Mouse (Mus musculus): ENCODE measurements around the gene Stx17.

Gene Stx17

GRCm38 (mm10) chr4:48155864-48156263 is 31.1 kb downstream of the Stx17 start:
- DNase-seq (ENCODE audit: extremely low read depth, insufficient read length, low spot score) = no peak

GRCm38 (mm10) chr4:48160386-48160785 is 35.7 kb downstream of the Stx17 start:
- no peak for DNase-seq (ENCODE audit: extremely low read depth, insufficient read length, low spot score)

GRCm38 (mm10) chr4:48163851-48164250 is 39.1 kb downstream of the Stx17 start:
- DNase-seq (ENCODE audit: extremely low read depth, insufficient read length, low spot score) = no peak

GRCm38 (mm10) chr4:48175666-48176065 is 51.0 kb downstream of the Stx17 start:
- DNase-seq (ENCODE audit: extremely low read depth, insufficient read length, low spot score) = no peak

GRCm38 (mm10) chr4:48180922-48181321 is 56.2 kb downstream of the Stx17 start:
- no peak for DNase-seq (ENCODE audit: extremely low read depth, insufficient read length, low spot score)

- no peak for DNase-seq (ENCODE audit: extremely low read depth, insufficient read length, low spot score)
Observed at GRCm38 (mm10) chr4:48181366-48181765, 56.7 kb downstream of the Stx17 start.

- no peak for DNase-seq (ENCODE audit: extremely low read depth, insufficient read length, low spot score)
Observed at GRCm38 (mm10) chr4:48182115-48182806, 57.5 kb downstream of the Stx17 start.

- DNase-seq (ENCODE audit: extremely low read depth, insufficient read length, low spot score) = no peak
Observed at GRCm38 (mm10) chr4:48197925-48198324, 73.2 kb downstream of the Stx17 start.

GRCm38 (mm10) chr4:48198447-48198846 is 73.7 kb downstream of the Stx17 start:
- no peak for DNase-seq (ENCODE audit: extremely low read depth, insufficient read length, low spot score)

GRCm38 (mm10) chr4:48203564-48203963 is 78.8 kb downstream of the Stx17 start:
- no peak for DNase-seq (ENCODE audit: extremely low read depth, insufficient read length, low spot score)

GRCm38 (mm10) chr4:48225173-48225572 is 100.5 kb downstream of the Stx17 start:
- DNase-seq (ENCODE audit: extremely low read depth, insufficient read length, low spot score) = peak; percentile 13

GRCm38 (mm10) chr4:48225604-48226003 is 100.9 kb downstream of the Stx17 start:
- DNase-seq (ENCODE audit: extremely low read depth, insufficient read length, low spot score) = peak; percentile 10

- DNase-seq (ENCODE audit: extremely low read depth, insufficient read length, low spot score) = no peak
Observed at GRCm38 (mm10) chr4:48226800-48227199, 102.1 kb downstream of the Stx17 start.
